Mouse (Mus musculus) liver, adult 2 months (tissue): ENCODE results near the gene Sec61a2.

Experiments
- CTCF ChIP-seq: fragments of 200-500 bp; IDR thresholded peaks from 2 replicates; pipeline ENCODE4 v1.5.1; 2011; ENCODE audit warnings: low read depth, low read length, control low read depth
- POLR2A ChIP-seq: fragments of 200-500 bp; IDR thresholded peaks from 2 replicates; pipeline ENCODE4 v1.6.1; 2011; ENCODE audit warnings: low read length, control low read depth; ENCODE audit not compliant: insufficient read depth; ENCODE audit errors: extremely low read depth

- TF ChIP-seq CTCF (no peak), POLR2A (no peak)
Observed at GRCm38 (mm10) chr2:5939911-5940310, 44.7 kb upstream of the Sec61a2 start.
